Mouse (Mus musculus) midbrain, embryonic 15.5 days (tissue): ENCODE data around the gene Dok5. TPM values are rescaled to one million over a fixed set of nuclear protein-coding genes. Genes with fewer than 3 reads are reported as not detected.

Experiments used
- ATAC-seq: fragments of 200-750 bp; cut with Nextera tagmentation; replicated peaks from 2 replicates; pipeline ENCODE4 v1.8.0; 2017; ENCODE audit warnings: moderate TSS enrichment
- H3K27ac ChIP-seq: fragments of 300-500 bp; sonication (generic); 2 replicates; pipeline ENCODE4 v1.5.1; 2015; ENCODE audit warnings: mild to moderate bottlenecking, inconsistent platforms
- H3K27me3 ChIP-seq: fragments of 300-500 bp; sonication (generic); replicated peaks from 2 replicates; pipeline ENCODE4 v1.6.1; 2015; ENCODE audit warnings: inconsistent platforms
- H3K36me3 ChIP-seq: fragments of 300-500 bp; sonication (generic); replicated peaks from 2 replicates; pipeline ENCODE4 v1.6.1; 2015; ENCODE audit warnings: inconsistent platforms
- H3K4me1 ChIP-seq: fragments of 300-500 bp; sonication (generic); 2 replicates; pipeline ENCODE4 v1.6.1; 2015; ENCODE audit warnings: inconsistent platforms
- H3K4me2 ChIP-seq: fragments of 300-500 bp; sonication (generic); 2 replicates; pipeline ENCODE4 v1.6.1; 2015; ENCODE audit warnings: inconsistent platforms, mild to moderate bottlenecking, moderate library complexity
- H3K4me3 ChIP-seq: fragments of 300-500 bp; sonication (generic); 2 replicates; pipeline ENCODE4 v1.5.1; 2015; ENCODE audit warnings: mild to moderate bottlenecking, inconsistent platforms
- H3K9ac ChIP-seq: fragments of 300-500 bp; sonication (generic); 2 replicates; pipeline ENCODE4 v1.6.1; 2015; ENCODE audit warnings: mild to moderate bottlenecking, inconsistent platforms
- H3K9me3 ChIP-seq: fragments of 300-500 bp; sonication (generic); 2 replicates; pipeline ENCODE4 v1.6.1; 2016; ENCODE audit warnings: inconsistent platforms
- WGBS: fragments of 180-500 bp; shearing (Covaris S2); methylation state at CpG from one replicate; pipeline ENCODE4 v1.1.7; 2015; ENCODE audit warnings: mixed read lengths; 5-methylcytosine and 5-hydroxymethylcytosine counted together
- polyA plus RNA-seq: library from polyadenylated mRNA; unstranded; fragments of >200 nt; fragmentation: Nextera tagmentation; extraction: Ambion mirVana; gene quantifications from 2 replicates; pipeline ENCODE4 v1.2.1, GENCODE M21; 2015

Dok5 gene
- polyA plus RNA-seq = 52.9 and 55.1 TPM in 2 replicates

- ATAC-seq = peak; percentile 92
- H3K27me3 ChIP-seq = no peaks in the 10 kb centered on the region; the same call in 1 of the 2 replicates
- H3K4me1 ChIP-seq = peaks cover 34% of the 10 kb centered on the region
- peak within 1 kb of the TSS; percentile 68 for H3K4me3 ChIP-seq
- under 1% methylated on average over 47 of the region's 53 CpGs for WGBS
- peak within 1 kb of the TSS; percentile 87 for H3K27ac ChIP-seq
- H3K4me2 ChIP-seq = peak within 1 kb of the TSS; percentile 82
- H3K36me3 ChIP-seq = no peaks in the 10 kb centered on the region
- H3K9me3 ChIP-seq = no peaks in the 10 kb centered on the region
- H3K9ac ChIP-seq = peak within 1 kb of the TSS; percentile 65
Observed at GRCm38 (mm10) chr2:170731632-170732561, at the start of gene Dok5. Gene Dok5, plus strand, starts transcription at chr2:170731807.

GRCm38 (mm10) chr2:170683385-170683784, 48.2 kb upstream of the Dok5 start:
- H3K27me3 ChIP-seq = no peaks in the 10 kb centered on the region
- H3K4me1 ChIP-seq = no peaks in the 10 kb centered on the region
- no peaks in the 10 kb centered on the region for H3K9me3 ChIP-seq
- H3K9ac ChIP-seq = no peak overlapping the region
- WGBS = 76% methylated on average over 2 of the region's 2 CpGs
- ATAC-seq = no peak
- H3K4me2 ChIP-seq = no peak overlapping the region
- H3K27ac ChIP-seq = no peak overlapping the region
- H3K4me3 ChIP-seq = no peak overlapping the region
- no peaks in the 10 kb centered on the region for H3K36me3 ChIP-seq

GRCm38 (mm10) chr2:170695071-170695936, 36.3 kb upstream of the Dok5 start:
- Histone ChIP-seq H3K27me3 (no peaks in the 10 kb centered on the region), H3K4me1 (no peaks in the 10 kb centered on the region), H3K27ac (no peak overlapping the region), H3K4me2 (no peak overlapping the region), H3K36me3 (no peaks in the 10 kb centered on the region), H3K4me3 (no peak overlapping the region), H3K9me3 (no peaks in the 10 kb centered on the region), H3K9ac (no peak overlapping the region)
- 83% methylated on average over 23 of the region's 23 CpGs for WGBS
- no peak for ATAC-seq

- no peak overlapping the region for H3K4me3 ChIP-seq
- no peak overlapping the region for H3K4me2 ChIP-seq
- H3K27ac ChIP-seq = no peak overlapping the region
- H3K4me1 ChIP-seq = no peaks in the 10 kb centered on the region
- no peaks in the 10 kb centered on the region for H3K36me3 ChIP-seq
- H3K27me3 ChIP-seq = no peaks in the 10 kb centered on the region
- WGBS = 72% methylated on average over 14 of the region's 14 CpGs
- H3K9me3 ChIP-seq = no peaks in the 10 kb centered on the region
- ATAC-seq = no peak
- no peak overlapping the region for H3K9ac ChIP-seq
Observed at GRCm38 (mm10) chr2:170695937-170696510, 35.6 kb upstream of the Dok5 start.

GRCm38 (mm10) chr2:170700471-170700870, 31.1 kb upstream of the Dok5 start:
- no peaks in the 10 kb centered on the region for H3K36me3 ChIP-seq
- H3K4me2 ChIP-seq = no peak overlapping the region
- no peaks in the 10 kb centered on the region for H3K27me3 ChIP-seq
- no peaks in the 10 kb centered on the region for H3K9me3 ChIP-seq
- no peaks in the 10 kb centered on the region for H3K4me1 ChIP-seq
- no peak overlapping the region for H3K9ac ChIP-seq
- no peak overlapping the region for H3K27ac ChIP-seq
- ATAC-seq = no peak
- 92% methylated on average over 4 of the region's 4 CpGs for WGBS
- H3K4me3 ChIP-seq = no peak overlapping the region

- no peaks in the 10 kb centered on the region for H3K27me3 ChIP-seq
- no peaks in the 10 kb centered on the region for H3K9me3 ChIP-seq
- WGBS = 96% methylated on average over 4 of the region's 4 CpGs
- H3K27ac ChIP-seq = no peak overlapping the region
- H3K4me3 ChIP-seq = no peak overlapping the region
- no peaks in the 10 kb centered on the region for H3K36me3 ChIP-seq
- H3K4me1 ChIP-seq = no peaks in the 10 kb centered on the region
- no peak overlapping the region for H3K9ac ChIP-seq
- no peak for ATAC-seq
- no peak overlapping the region for H3K4me2 ChIP-seq
Observed at GRCm38 (mm10) chr2:170706488-170706887, 25.1 kb upstream of the Dok5 start.

GRCm38 (mm10) chr2:170707672-170708071, 23.9 kb upstream of the Dok5 start:
- Histone ChIP-seq H3K27me3 (no peaks in the 10 kb centered on the region), H3K9ac (no peak overlapping the region), H3K4me2 (no peak overlapping the region), H3K4me3 (no peak overlapping the region), H3K36me3 (no peaks in the 10 kb centered on the region), H3K27ac (no peak overlapping the region), H3K9me3 (no peaks in the 10 kb centered on the region), H3K4me1 (no peaks in the 10 kb centered on the region)
- 88% methylated on average over 3 of the region's 3 CpGs for WGBS
- ATAC-seq = no peak

GRCm38 (mm10) chr2:170708901-170709300, 22.7 kb upstream of the Dok5 start:
- Histone ChIP-seq H3K27ac (no peak overlapping the region), H3K4me1 (no peaks in the 10 kb centered on the region), H3K27me3 (no peaks in the 10 kb centered on the region), H3K4me3 (no peak overlapping the region), H3K9me3 (no peaks in the 10 kb centered on the region), H3K36me3 (no peaks in the 10 kb centered on the region), H3K9ac (no peak overlapping the region), H3K4me2 (no peak overlapping the region)
- WGBS = 76% methylated on average over 9 of the region's 9 CpGs
- no peak for ATAC-seq

GRCm38 (mm10) chr2:170712658-170713285, 18.8 kb upstream of the Dok5 start:
- ATAC-seq = no peak
- Histone ChIP-seq H3K4me1 (no peaks in the 10 kb centered on the region), H3K9ac (no peak overlapping the region), H3K27ac (no peak overlapping the region), H3K4me3 (no peak overlapping the region), H3K36me3 (no peaks in the 10 kb centered on the region), H3K9me3 (no peaks in the 10 kb centered on the region), H3K4me2 (no peak overlapping the region), H3K27me3 (no peaks in the 10 kb centered on the region)
- 87% methylated on average over 11 of the region's 11 CpGs for WGBS

GRCm38 (mm10) chr2:170720386-170720785, 11.2 kb upstream of the Dok5 start:
- Histone ChIP-seq H3K4me2 (no peak overlapping the region), H3K27me3 (no peaks in the 10 kb centered on the region), H3K4me3 (no peak overlapping the region), H3K36me3 (no peaks in the 10 kb centered on the region), H3K9me3 (no peaks in the 10 kb centered on the region), H3K9ac (no peak overlapping the region), H3K27ac (no peak overlapping the region), H3K4me1 (peaks cover 6% of the 10 kb centered on the region; the same call in 1 of the 2 replicates)
- no peak for ATAC-seq
- 54% methylated on average over 4 of the region's 4 CpGs for WGBS

GRCm38 (mm10) chr2:170724136-170724535, 7.5 kb upstream of the Dok5 start:
- H3K9ac ChIP-seq = no peak overlapping the region
- ATAC-seq = no peak
- H3K4me2 ChIP-seq = no peak overlapping the region
- no peak overlapping the region for H3K4me3 ChIP-seq
- no peaks in the 10 kb centered on the region for H3K36me3 ChIP-seq
- peaks cover 6% of the 10 kb centered on the region; the same call in 1 of the 2 replicates for H3K4me1 ChIP-seq
- H3K9me3 ChIP-seq = no peaks in the 10 kb centered on the region
- H3K27ac ChIP-seq = no peak overlapping the region
- no peaks in the 10 kb centered on the region; the same call in 1 of the 2 replicates for H3K27me3 ChIP-seq
- 59% methylated on average over 13 of the region's 13 CpGs for WGBS
